Mouse (Mus musculus) liver, adult (tissue): ENCODE data around the gene Psenen.

Experiments used
- GATA4 ChIP-seq: IDR thresholded peaks from 2 replicates; pipeline ENCODE4 v1.6.1; 2014; ENCODE audit warnings: mild to moderate bottlenecking, low read length; ENCODE audit not compliant: insufficient replicate concordance

Gene Psenen

DNA sequence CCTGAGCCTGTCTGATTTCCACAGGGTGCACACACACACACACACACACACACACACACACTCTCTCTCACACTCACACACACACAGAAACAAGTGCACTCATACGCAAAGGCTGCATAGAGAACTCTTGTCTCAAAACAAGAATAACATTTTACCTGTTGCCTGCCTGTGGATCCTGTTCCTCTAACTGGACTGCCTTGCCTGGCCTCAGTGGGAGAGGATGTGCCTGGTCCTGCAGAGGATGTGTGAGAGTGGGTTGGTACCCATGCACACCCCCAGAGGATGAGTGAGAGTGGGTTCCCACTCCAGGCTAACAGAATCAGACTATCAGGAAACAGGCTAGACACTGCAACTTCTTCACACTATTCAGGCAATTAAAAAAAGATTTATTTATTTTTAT, 12.8 kb downstream of the Psenen start:
- TF ChIP-seq GATA4, result no peak

DNA sequence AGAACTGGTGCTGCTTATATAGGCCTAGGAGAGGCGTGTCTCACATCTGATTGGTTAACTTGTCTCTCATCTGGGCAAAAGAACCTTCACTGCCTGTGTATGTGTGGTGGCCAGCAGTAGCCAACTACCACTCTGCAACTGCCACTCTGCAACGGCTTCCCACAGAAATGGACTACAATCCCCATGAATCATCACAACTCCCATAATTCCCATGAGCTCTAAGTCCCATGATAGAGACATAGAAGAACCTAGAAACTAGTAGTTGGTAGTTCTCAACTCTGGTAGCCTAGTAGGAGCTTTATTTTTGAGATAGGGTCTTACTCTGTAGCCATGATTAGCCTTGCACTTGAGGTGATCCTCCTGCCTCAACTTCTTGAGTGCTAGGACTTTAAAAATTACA, 13.5 kb downstream of the Psenen start:
- no peak for TF ChIP-seq GATA4

DNA sequence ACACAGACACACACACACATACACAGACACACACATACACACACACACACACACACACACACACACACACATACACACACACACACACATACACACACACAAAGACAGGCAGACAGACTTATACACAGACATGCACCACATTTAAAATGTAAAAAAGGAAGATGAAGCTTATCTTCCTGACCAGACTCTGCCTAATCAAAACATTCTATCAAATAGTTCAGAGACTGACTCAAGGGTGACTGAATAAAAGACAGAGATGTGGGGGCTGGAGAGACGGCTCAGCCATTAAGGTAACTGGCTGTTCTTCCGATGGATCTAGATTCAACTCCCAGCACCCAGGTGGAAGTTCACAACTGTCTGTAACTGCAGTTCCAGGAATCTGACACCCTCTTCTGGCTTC, 19.1 kb downstream of the Psenen start:
- no peak for TF ChIP-seq GATA4

DNA sequence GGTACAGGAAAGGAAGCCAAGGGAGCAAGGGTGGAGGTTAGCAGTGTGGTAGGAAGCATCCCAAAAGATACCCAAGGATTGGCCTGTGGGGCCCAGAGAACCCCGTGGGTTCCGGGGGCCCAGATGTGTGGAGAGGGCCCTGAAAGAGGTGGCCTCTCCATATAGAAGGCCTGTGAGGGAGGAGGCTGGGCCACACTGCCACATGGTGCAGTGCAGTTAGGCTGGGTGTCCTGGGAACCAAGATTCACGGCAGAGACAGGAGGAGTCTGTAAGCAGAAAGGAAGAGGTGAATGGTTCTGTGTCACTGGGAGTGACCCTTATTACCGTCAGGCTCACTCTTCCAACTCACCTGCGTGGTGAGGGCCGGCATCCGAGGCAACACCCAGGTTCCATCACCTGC, 22.9 kb downstream of the Psenen start:
- no peak for TF ChIP-seq GATA4

DNA sequence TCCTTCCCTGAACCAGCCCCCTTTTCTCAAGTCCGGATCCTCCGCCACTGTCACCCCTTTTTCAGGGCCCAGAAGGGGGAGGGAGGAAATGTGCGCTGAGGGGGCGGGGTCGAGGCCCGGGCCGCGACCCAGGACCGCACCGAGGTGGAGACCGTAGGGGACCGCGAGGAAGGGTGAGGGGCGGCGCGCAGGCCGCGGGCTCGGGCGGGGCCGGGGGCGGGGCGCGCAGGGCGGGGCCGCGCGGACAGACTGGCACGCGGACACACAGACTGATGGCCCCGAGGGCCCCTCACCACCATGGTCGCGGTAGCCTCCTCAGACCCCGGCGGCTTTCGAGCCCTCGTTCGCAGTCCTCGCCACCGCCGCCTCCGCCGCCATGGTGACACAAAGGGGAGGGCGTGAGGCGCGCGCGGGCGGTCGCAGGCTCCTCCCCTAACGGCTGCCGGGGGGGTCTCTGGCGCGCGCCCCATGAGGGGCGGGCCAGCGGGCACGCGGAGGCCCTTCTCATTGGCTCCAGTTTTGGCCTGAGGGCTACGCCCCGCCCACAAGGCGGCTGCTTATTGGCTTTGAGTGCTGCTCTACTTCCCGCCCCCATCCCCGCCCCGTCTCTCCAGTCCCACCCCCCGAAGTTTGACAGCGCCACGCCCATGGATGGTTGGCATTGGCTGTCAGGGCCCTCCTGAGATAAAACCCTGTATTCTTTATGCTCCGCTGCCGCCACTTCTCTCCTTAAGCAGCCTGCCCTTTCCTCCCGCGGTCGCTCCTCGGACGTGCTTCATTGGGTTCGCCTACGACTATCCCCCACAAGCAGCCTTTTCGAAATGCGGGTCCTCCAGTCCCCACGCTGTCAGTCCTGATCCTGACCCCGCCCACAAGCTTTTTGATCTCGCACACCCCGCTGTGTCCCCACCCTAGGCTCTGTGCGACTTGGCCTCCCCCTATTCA, 28.5 kb downstream of the Psenen start, which contains the start of gene Arhgap33:
Arhgap33 (minus strand) TSS at position 428 of the 945 bp plus-strand sequence.
- TF ChIP-seq GATA4, result no peak

DNA sequence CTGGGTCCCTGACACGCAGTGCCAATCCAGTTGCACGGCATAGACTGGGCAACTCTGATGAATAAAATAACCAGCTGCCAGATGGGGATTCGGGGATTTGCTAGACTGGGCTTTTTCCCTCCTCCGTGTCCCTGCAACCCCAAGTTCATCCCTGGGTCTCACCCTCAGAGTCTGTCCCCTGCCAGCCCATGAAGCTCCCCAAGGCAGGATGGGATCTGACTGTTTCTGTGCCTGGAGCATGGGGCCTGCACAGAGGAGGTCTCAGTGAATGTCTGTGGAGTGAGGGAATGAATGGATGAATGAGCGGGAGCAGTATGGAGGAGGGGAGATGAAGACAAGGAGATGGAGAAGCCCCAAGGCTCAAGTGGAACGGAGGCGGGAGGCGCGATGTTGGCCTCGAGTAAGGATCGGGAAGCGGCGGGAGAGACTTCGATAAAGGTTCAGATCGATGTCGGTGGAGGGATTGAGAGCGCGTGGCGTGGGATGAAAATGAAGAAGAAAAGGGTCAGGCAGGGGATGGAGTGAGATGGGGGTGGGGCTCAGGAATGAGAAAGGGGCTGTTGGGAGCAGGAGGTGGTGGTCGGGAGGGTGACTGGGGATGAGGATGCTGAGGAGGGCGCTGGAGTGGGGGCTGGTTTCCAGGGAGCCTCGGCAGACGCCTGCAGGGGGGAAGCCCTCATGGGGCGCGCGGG, 29.3 kb downstream of the Psenen start:
- TF ChIP-seq GATA4, result no peak

DNA sequence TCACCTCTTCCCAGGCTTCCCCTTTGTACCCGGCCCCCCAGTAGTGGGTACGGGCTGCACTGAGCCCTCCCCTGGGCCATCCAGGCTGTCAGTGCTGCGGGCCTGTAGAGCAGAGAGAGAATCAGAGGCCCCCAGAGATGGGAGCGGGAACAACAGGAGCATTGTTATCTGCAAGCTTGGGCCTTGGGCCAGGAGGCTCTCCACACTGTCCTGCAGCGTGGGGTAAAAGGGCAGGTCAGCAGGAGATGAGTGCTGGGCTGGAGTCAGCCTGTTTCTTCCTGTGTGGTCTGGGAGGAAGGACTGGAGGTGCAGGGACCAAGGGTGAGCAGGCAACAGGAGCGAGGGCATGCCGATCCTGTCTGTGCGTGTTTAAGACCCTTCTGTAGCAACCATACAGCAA, 30.5 kb downstream of the Psenen start:
- peak; percentile 53; the same call in 1 of the 2 replicates for TF ChIP-seq GATA4

DNA sequence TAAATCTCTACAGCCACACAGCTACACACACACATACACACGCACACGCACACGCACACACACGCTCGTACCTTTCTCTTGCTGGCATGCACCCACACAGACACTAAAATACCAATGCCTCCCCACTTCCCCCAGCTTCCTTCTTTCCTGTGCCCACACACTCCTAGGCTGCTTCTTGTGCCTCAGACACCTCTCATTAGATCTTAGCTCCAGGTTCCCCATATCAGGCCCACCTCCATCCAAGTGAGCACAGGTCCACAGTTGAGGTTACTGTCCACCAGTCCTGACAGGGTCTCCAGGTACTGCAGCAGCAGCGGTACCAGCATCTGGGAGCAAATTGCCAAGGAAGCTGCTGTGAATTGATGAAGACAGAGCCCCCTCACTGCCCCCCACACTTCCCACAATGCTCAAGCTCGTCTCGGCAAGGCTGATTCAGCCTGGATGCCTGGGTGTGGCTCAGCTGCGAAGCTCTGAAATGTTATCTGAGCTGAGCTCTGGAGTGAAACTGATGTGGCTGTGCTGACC, 32.1 kb downstream of the Psenen start:
- TF ChIP-seq GATA4, result no peak

DNA sequence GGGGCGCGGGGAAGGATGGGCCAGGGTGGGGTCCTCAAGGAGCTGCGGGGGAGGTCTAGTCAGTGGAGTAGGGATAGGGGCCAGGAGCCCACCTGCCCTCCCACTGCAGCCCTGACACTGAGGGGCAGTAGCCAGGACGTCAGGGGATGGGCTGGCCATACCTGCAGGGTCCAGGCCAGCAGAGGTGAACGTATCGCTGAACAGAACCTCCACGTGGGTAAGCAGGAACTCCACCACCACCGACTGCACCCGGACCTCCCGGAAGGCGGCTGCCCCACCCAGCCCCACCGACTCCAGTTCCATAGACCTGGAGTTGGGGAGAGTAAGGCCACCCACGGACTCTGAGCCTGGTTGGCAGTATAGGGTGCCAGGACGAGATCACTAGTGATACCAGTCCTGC, 36.4 kb downstream of the Psenen start:
- no peak for TF ChIP-seq GATA4

DNA sequence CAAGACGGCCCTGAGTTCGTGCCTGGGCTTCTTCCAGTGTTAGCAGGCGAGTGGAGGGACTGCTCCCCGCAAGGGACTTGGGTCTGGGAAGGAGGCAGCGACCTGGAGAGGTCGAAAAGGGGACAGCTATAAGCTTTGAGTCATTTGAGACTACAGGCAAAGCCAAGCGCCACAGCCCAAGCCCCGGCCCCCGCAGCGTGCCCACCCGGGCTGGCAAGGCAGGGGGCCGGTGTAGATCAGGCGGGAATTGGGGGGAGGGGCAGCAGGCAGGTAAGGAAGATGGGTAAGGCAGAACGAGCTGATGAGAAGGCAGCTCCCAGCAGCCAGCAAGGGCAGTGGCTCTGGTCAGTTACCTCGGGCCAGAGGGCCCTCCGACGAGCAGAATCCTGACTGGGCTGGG, 37.0 kb downstream of the Psenen start:
- TF ChIP-seq GATA4, result no peak

DNA sequence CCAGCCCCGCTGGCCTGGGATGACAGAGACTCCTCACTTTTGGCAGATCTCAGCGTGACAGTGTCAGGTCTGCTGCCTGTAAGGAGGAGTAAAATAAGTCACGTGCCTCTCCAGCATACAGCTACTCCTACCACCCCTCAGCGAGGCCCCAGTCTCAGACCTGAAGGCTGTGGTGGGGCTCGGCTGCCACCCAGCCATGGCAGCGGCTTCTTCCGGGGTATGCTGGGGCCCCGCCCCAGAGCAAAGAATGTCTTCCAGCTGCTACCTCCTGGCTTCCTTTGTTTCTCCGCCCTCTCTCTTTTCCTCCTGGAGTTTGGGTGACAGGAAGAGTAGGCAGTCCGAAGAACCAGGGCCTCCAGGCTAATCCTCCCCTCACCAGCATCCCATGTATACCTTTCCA, 37.5 kb downstream of the Psenen start:
- TF ChIP-seq GATA4, result no peak

DNA sequence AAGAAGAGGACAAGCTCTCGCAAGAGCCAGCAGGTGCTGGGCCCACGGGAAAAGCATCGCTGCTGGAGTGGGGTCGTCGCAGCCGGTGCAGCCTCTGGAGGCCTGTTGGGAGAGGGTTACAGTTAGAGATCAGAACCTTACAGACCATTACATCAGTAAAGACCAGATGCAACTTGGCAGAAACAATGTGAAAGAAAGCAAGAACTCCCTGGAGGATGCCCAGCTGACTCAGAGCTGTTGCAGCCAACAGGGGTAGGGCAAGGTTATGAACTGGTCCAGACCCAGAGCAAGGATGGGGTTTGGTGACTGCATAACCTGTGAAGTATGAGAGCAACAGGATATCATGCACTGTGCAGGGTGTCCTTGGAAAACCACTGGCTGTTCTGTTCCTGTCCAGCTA, 38.9 kb downstream of the Psenen start:
- no peak for TF ChIP-seq GATA4

DNA sequence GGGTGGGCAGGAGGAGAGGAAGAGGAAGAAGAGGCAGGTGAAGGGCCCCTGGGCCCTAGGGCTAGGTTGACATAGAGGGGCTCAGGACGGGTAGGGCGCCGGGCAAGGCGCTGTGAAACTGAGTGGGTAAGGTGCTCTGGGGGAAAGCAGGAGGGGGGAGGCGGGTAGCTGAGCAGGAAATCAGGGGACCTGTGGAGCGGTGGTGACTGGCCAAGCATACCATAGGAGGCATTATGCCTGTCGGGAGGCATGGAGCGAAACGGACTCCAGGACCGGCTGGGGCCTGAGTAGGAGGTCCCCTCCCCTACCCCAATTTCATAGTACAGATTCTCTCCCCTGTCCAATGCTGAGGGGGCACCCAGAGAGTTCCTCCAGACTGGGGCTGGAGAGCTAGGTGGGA, 40.6 kb downstream of the Psenen start:
- TF ChIP-seq GATA4, result no peak

DNA sequence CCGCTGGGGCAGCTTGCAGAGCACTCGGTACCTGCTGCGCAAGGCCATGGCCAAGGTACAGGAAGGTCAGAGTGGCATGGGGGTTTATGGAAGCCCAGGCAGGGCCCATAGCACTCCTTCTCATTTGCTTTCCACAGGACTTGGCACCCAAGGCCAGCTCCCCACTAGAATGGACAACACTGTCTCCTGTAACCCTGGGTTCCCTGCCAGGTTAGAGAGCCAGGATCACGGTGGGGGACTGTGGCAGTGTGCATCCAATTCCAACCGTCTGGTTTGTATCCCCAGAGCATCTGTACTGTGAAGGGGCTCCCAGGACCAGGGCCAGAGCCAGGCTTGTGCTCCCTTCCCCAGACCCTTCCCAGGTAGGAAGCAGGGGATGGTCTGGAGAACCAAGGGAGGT, 42.6 kb downstream of the Psenen start:
- TF ChIP-seq GATA4, result no peak

DNA sequence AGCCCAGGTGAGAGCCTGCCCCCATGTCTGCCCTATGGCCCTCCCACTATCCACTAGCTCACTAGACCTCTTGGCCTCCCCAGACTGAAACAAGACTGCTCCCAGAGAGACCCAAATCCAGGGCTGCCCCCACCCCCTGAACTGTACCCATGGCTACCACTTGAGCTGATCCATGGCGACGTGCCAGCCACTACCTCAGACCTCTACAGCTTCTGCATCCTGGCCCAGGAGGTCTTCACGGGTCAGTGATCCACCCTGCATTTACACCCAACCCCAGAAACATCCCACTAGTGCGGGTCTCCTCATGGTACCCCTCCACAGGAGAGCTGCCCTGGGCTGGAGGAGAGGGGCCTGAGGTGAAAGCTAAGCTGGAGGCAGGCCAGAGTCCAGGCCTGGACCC, 43.0 kb downstream of the Psenen start:
- TF ChIP-seq GATA4, result no peak

DNA sequence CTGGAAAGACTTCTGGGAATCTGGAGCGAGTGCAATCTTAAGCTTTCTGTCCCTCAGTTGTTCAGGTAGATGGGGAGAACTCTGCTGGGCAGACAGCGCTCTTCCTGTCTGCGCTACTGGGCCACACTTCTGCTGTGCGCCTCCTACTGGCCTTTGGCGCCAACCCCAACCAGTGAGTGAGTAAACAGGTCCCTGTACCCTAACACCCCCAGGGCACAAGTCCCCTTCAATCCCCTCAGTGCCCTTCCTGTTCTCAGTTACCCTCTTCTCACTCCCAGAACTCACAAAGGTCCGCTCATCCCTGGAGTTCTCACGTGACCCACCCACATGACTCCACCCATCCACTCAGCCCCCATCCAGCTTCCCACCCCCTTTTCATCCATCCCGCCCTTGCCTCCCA, 45.1 kb downstream of the Psenen start:
- no peak for TF ChIP-seq GATA4
